Mouse (Mus musculus): ENCODE measurements around the gene Col12a1. TPM values are rescaled to one million over a fixed set of nuclear protein-coding genes. Genes with fewer than 3 reads are reported as not detected.

Col12a1 gene
- under 1 TPM; 0.13 to 0.35 TPM for total RNA-seq (2023)

DNA sequence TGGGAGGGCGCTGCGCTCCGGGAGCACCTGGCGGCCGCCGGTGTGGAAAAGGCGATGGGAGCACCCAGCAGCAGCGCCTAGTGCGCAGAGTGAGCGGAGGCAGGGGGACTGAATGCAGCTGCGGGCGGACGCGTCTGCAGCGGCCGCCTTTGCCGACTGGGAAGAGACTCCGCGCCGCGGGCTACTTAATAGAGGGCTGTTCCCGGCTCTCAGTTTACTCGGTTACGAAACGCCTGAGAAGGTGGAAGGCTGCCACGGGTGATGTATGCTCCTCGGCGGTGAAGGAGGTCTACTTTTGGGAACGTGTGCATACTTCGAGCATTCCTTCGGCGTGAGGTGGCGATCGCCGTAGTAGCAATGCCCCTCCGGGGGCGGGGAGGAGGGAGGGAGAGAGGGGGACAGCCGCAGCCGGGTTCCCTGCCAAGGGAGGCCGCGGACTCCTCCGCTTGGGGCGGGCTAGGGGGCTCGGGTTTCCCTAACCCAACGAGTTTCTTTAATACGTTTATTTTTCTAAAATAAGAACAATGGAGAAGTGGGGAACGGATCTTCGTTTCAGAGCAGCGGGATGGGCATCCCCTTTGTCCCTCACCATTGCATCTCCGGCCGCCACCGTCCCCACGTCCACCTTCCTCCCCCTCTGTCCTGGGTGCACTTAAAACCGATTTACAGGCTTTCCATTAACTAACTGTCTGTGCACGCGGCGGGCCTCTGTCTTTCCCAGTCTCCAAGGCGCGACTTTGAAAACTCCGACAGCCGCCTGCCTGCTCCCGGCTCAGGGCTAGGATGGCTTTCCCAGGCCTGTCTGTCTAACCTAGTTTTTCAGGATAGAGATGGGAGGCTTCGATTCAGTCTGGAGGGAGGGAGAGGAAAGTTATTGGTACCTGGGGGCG lies at the start of gene Col12a1:
Col12a1 (minus strand) TSS at position 351 of the 890 bp plus-strand sequence.

DNA sequence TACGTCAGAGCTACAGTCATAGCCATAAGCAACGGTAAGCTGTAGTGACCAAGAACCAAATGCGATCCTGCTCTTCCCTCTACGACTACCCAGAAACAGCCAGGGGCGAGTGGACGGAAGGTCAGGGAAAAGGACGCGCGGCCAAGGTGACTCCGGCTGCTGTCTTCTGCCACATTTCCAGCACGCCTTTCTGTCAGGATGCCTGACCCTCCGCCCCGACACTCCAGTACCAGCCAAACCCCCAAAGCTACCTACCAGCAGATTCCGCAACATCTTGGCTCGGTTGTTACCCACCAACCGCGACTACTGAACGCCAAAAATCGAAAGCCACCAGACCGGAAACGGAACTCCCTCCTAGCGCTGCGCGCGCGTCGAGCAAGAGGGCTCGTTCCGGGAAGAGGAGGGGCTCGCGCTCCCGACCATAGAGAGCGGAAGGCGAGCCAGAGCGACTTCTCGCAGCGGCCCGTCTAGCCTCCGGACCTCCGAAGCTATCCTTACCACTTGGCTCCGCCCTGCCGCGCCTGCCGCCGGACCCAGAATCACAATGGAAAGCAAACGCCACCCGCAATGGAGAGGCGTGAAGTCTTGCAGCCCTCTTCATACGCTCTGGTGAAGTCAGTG lies 40.9 kb upstream of the Col12a1 start, which contains the start of gene Cox7a2:
Cox7a2 (minus strand) TSS at position 494 of the 621 bp plus-strand sequence.

Other genes starting within 250 kb of the Col12a1 start
- gene Cox7a2, start 41.0 kb upstream of the Col12a1 start, total RNA-seq (2023): 100 to 1,000 TPM; 125 to 126 TPM
- 10 to 100 TPM; 51.5 to 62.5 TPM for gene Tmem30a, start 74.7 kb upstream of the Col12a1 start, total RNA-seq (2023)

Data from neutrophil, adult 83 days (primary cell).